Comparison of ENCODE assay signal across 17 mouse cellular contexts in the genomic region with DNA sequence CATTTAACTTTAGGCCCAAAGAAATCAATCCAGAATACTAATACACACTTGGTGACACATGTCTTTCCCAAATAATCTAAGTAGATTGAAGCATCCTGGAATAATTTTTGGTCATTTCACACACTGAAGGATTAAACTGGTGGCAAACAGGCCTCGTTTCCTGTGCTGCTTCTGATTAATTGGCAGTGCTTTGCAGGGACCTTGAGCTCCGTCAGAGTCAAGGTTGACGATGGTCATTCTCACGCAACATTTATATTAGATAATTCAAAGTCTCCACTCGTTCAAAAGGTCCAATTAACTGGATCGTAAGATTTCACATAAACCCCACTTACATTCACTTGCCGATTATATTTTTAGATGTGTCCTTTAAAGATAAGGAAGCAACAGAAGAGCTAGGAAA. TPM values are rescaled to one million over a fixed set of nuclear protein-coding genes. Genes with fewer than 3 reads are reported as not detected.
A peak's percentile ranks its signal among the peaks of the same experiment; 100 is the strongest.
DNase-seq lines count a peak whose midpoint lies in the region.
"Had no signal": no experiment of that assay in that cellular context is flagged by ENCODE, and none has a peak within 500 bp of the region (broad histone marks: within the 10 kb centered on the region; RNA-seq: fewer than 3 reads in every experiment).

No protein-coding gene starts in this region.

- peak; percentile 54 for DNase-seq in adrenal gland, adult 2 months
- DNase-seq in adrenal gland, adult 18-20 months (ENCODE audit: low spot score in 2 of 2), result no peak
- peak; percentile 21 for DNase-seq in adrenal gland, postnatal 14 days
- DNase-seq in adrenal gland, postnatal 4 days (ENCODE audit: low spot score in 2 of 2), result no peak
- DNase-seq in adrenal gland, postnatal 36 days, result peak; percentile 30 to 34
- no peak for DNase-seq in adrenal gland, postnatal 25 days
- DNase-seq: adrenal gland, adult 8-10 months; cerebellum, adult 11 months; cerebellum, adult 11-12 months; cerebellum, adult 18-20 months; cerebellum, adult 2 months; cerebellum, adult 8-10 months; cerebellum, adult 9-10 months; cerebellum, adult 9-11 months; cerebellum, postnatal 10 days; cerebellum, postnatal 14 days had no signal

RNA-seq across cellular contexts. Expression of a gene that starts 33.4 kb away (rescaled TPM):
- total RNA-seq in adrenal gland, adult 2 months (2021), result 10 to 100 TPM; 33.3 to 54.1 TPM
- polyA plus RNA-seq in adrenal gland, adult 2 months (2012; rRNA removed), result 7.0 and 10.1 TPM in 2 replicates
- total RNA-seq in adrenal gland, adult 18-20 months (2021), result 10 to 100 TPM; 20.2 to 38.2 TPM
- 22.6 and 25.5 TPM in 2 replicates for total RNA-seq in adrenal gland, postnatal 14 days (2021)
- total RNA-seq in adrenal gland, postnatal 4 days (2021), result 10 to 100 TPM; 28.6 to 34.4 TPM
- 10 to 100 TPM; 36.3 to 49.9 TPM for total RNA-seq in adrenal gland, postnatal 36 days (2021)
- total RNA-seq in adrenal gland, postnatal 25 days (2021), result 40.9 and 45.0 TPM in 2 replicates
- total RNA-seq: MEL had no signal

Comparison
In these comparisons a context has a peak if more than half of its experiments do, and no peak if none do; other contexts are left out.
1. DNase-seq: peak in adrenal gland, adult 2 months (single experiment), adrenal gland, postnatal 14 days (single experiment) and adrenal gland, postnatal 36 days (2 of 2); none in adrenal gland, adult 18-20 months (0 of 2), adrenal gland, postnatal 4 days (0 of 2) and adrenal gland, postnatal 25 days (single experiment).